Mouse (Mus musculus) intestine, embryonic 14.5 days (tissue): Measurements from ENCODE around the gene Tmeff2. TPM values are rescaled to one million over a fixed set of nuclear protein-coding genes. Genes with fewer than 3 reads are reported as not detected.

ENCODE experiments used
- ATAC-seq: fragments of 200-750 bp; cut with Nextera tagmentation; replicated peaks from 2 replicates; pipeline ENCODE4 v1.8.0; 2017; ENCODE audit warnings: low read depth, moderate number of reproducible peaks, moderate TSS enrichment, moderate library complexity; ENCODE audit not compliant: low FRiP score, low TSS enrichment
- DNase-seq: peaks from one replicate; pipeline ENCODE4 v3.0.0-alpha.2; 2018; ENCODE audit warnings: low spot score
- H3K27ac ChIP-seq: fragments of 300-500 bp; sonication (generic); 2 replicates; pipeline ENCODE4 v1.5.1; 2014; ENCODE audit warnings: low read depth, mild to moderate bottlenecking, control low read depth
- H3K27me3 ChIP-seq: fragments of 300-500 bp; sonication (generic); replicated peaks from 2 replicates; pipeline ENCODE4 v1.6.1; 2014; ENCODE audit warnings: low read length, control low read depth; ENCODE audit not compliant: control insufficient read depth, insufficient read depth
- H3K36me3 ChIP-seq: fragments of 300-500 bp; sonication (generic); 2 replicates; pipeline ENCODE4 v1.6.1; 2014; ENCODE audit warnings: low read length, control low read depth; ENCODE audit not compliant: control insufficient read depth, insufficient read depth
- H3K4me1 ChIP-seq: fragments of 300-500 bp; sonication (generic); replicated peaks from 2 replicates; pipeline ENCODE4 v1.6.1; 2014; ENCODE audit warnings: low read length, control low read depth, mixed read lengths; ENCODE audit not compliant: control insufficient read depth, insufficient read depth
- H3K4me2 ChIP-seq: fragments of 300-500 bp; sonication (generic); 2 replicates; pipeline ENCODE4 v1.6.1; 2014; ENCODE audit warnings: low read length
- H3K4me3 ChIP-seq: fragments of 300-500 bp; sonication (generic); 2 replicates; pipeline ENCODE4 v1.5.1; 2014; ENCODE audit warnings: low read depth, low read length, control low read depth, mixed read lengths
- H3K9ac ChIP-seq: fragments of 300-500 bp; sonication (generic); 2 replicates; pipeline ENCODE4 v1.6.1; 2014; ENCODE audit warnings: mild to moderate bottlenecking, low read length
- H3K9me3 ChIP-seq: fragments of 300-500 bp; sonication (generic); 2 replicates; pipeline ENCODE4 v1.6.1; 2016; ENCODE audit warnings: low read length, control low read depth; ENCODE audit not compliant: control insufficient read depth
- WGBS: fragments of 180-500 bp; shearing (Covaris S2); extraction: QIAGEN DNeasy Blood & Tissue Kit; methylation state at CpG from one replicate; pipeline ENCODE4 v1.1.7; 2014; 5-methylcytosine and 5-hydroxymethylcytosine counted together
- polyA plus RNA-seq: library from polyadenylated mRNA; unstranded; fragments of >200 nt; fragmentation: Nextera tagmentation; extraction: Ambion mirVana; gene quantifications from 2 replicates; pipeline ENCODE4 v1.2.1, GENCODE M21; 2014

Gene Tmeff2
- polyA plus RNA-seq, 1 experiment from 2014 or later, result 20.7 TPM

- no peaks in the 10 kb centered on the region for H3K36me3 ChIP-seq
- H3K27me3 ChIP-seq, result no peaks in the 10 kb centered on the region
- H3K4me1 ChIP-seq, result peaks cover 6% of the 10 kb centered on the region; the same call in 1 of the 2 replicates
- no peak overlapping the region for H3K27ac ChIP-seq
- 84% methylated on average over 1 of the region's 1 CpGs for WGBS
- H3K4me3 ChIP-seq, result no peak overlapping the region
- H3K9me3 ChIP-seq, result no peaks in the 10 kb centered on the region
- ATAC-seq, result no peak
- H3K9ac ChIP-seq, result no peak overlapping the region
- no peak overlapping the region for H3K4me2 ChIP-seq
- DNase-seq, result no peak
Measured at GRCm38 (mm10) chr1:51141381-51141780, 240.9 kb downstream of the Tmeff2 start.

- DNase-seq, result no peak
- no peak overlapping the region for H3K27ac ChIP-seq
- H3K9me3 ChIP-seq, result no peaks in the 10 kb centered on the region
- no peaks in the 10 kb centered on the region for H3K4me1 ChIP-seq
- no peak for ATAC-seq
- H3K9ac ChIP-seq, result no peak overlapping the region
- no peak overlapping the region for H3K4me3 ChIP-seq
- no peaks in the 10 kb centered on the region for H3K36me3 ChIP-seq
- no peaks in the 10 kb centered on the region for H3K27me3 ChIP-seq
- WGBS, result 81% methylated on average over 3 of the region's 3 CpGs
- no peak overlapping the region for H3K4me2 ChIP-seq
Measured at GRCm38 (mm10) chr1:51142729-51143128, 242.3 kb downstream of the Tmeff2 start.

GRCm38 (mm10) chr1:51145693-51146092 lies 245.2 kb downstream of the Tmeff2 start:
- no peak overlapping the region for H3K4me2 ChIP-seq
- no peaks in the 10 kb centered on the region for H3K9me3 ChIP-seq
- no peaks in the 10 kb centered on the region for H3K36me3 ChIP-seq
- DNase-seq (no peak), ATAC-seq (no peak)
- H3K4me1 ChIP-seq, result no peaks in the 10 kb centered on the region
- no peak overlapping the region for H3K4me3 ChIP-seq
- H3K9ac ChIP-seq, result no peak overlapping the region
- H3K27ac ChIP-seq, result no peak overlapping the region
- no peaks in the 10 kb centered on the region for H3K27me3 ChIP-seq
- WGBS, result 67% methylated on average over 4 of the region's 4 CpGs

GRCm38 (mm10) chr1:51148481-51149137 lies 248.2 kb downstream of the Tmeff2 start:
- Histone ChIP-seq H3K4me2 (no peak overlapping the region), H3K36me3 (no peaks in the 10 kb centered on the region), H3K27me3 (no peaks in the 10 kb centered on the region), H3K27ac (no peak overlapping the region), H3K9ac (no peak overlapping the region), H3K4me1 (no peaks in the 10 kb centered on the region), H3K4me3 (no peak overlapping the region), H3K9me3 (no peaks in the 10 kb centered on the region)
- 34% methylated on average over 9 of the region's 9 CpGs for WGBS
- no peak for ATAC-seq
- no peak for DNase-seq

GRCm38 (mm10) chr1:51149488-51149887 lies 249.0 kb downstream of the Tmeff2 start:
- 56% methylated on average over 4 of the region's 4 CpGs for WGBS
- no peak overlapping the region for H3K9ac ChIP-seq
- no peak overlapping the region for H3K4me3 ChIP-seq
- DNase-seq (no peak), ATAC-seq (no peak)
- H3K4me1 ChIP-seq, result no peaks in the 10 kb centered on the region
- no peaks in the 10 kb centered on the region for H3K36me3 ChIP-seq
- no peaks in the 10 kb centered on the region for H3K27me3 ChIP-seq
- H3K9me3 ChIP-seq, result no peaks in the 10 kb centered on the region
- no peak overlapping the region for H3K4me2 ChIP-seq
- H3K27ac ChIP-seq, result no peak overlapping the region

- WGBS, result 83% methylated on average over 1 of the region's 1 CpGs
Measured at GRCm38 (mm10) chr1:51149890-51150289, 249.4 kb downstream of the Tmeff2 start.

GRCm38 (mm10) chr1:51152017-51152416 lies 251.6 kb downstream of the Tmeff2 start:
- Histone ChIP-seq H3K27ac (no peak overlapping the region), H3K9ac (no peak overlapping the region), H3K9me3 (no peaks in the 10 kb centered on the region), H3K27me3 (no peaks in the 10 kb centered on the region), H3K4me3 (no peak overlapping the region), H3K4me2 (no peak overlapping the region), H3K4me1 (no peaks in the 10 kb centered on the region), H3K36me3 (no peaks in the 10 kb centered on the region)
- 36% methylated on average over 2 of the region's 2 CpGs for WGBS
- ATAC-seq, result no peak
- no peak for DNase-seq

More at GRCm38 (mm10) chr1:51149890-51150289, 249.4 kb downstream of the Tmeff2 start:
- H3K9me3 ChIP-seq, result no peaks in the 10 kb centered on the region
- H3K4me3 ChIP-seq, result no peak overlapping the region
- ATAC-seq, result no peak
- no peaks in the 10 kb centered on the region for H3K4me1 ChIP-seq
- H3K4me2 ChIP-seq, result no peak overlapping the region
- H3K36me3 ChIP-seq, result no peaks in the 10 kb centered on the region
- H3K27ac ChIP-seq, result no peak overlapping the region
- DNase-seq, result no peak
- H3K27me3 ChIP-seq, result no peaks in the 10 kb centered on the region
- no peak overlapping the region for H3K9ac ChIP-seq

GRCm38 (mm10) chr1:51152856-51153255 lies 252.4 kb downstream of the Tmeff2 start:
- no peaks in the 10 kb centered on the region for H3K4me1 ChIP-seq
- H3K4me3 ChIP-seq, result no peak overlapping the region
- 37% methylated on average over 5 of the region's 5 CpGs for WGBS
- no peak for DNase-seq
- no peaks in the 10 kb centered on the region for H3K36me3 ChIP-seq
- H3K9ac ChIP-seq, result no peak overlapping the region
- no peak for ATAC-seq
- no peak overlapping the region for H3K4me2 ChIP-seq
- no peak overlapping the region for H3K27ac ChIP-seq
- H3K27me3 ChIP-seq, result no peaks in the 10 kb centered on the region
- H3K9me3 ChIP-seq, result no peaks in the 10 kb centered on the region

GRCm38 (mm10) chr1:51184276-51184675 lies 283.8 kb downstream of the Tmeff2 start:
- DNase-seq, result no peak
- Histone ChIP-seq H3K4me2 (no peak overlapping the region), H3K9me3 (no peaks in the 10 kb centered on the region), H3K9ac (no peak overlapping the region), H3K27ac (no peak overlapping the region), H3K4me3 (no peak overlapping the region), H3K36me3 (no peaks in the 10 kb centered on the region), H3K27me3 (no peaks in the 10 kb centered on the region), H3K4me1 (0 out of 2 replicates have a peak, but pooled peaks cover 6% of the 10 kb centered on the region)
- 92% methylated on average over 2 of the region's 2 CpGs for WGBS
- ATAC-seq, result no peak
